Comparison of ENCODE assay signal across 13 mouse cellular contexts in genomic region chr8:78719279-78720040, GRCm38 (mm10).
DNase-seq lines count a peak whose midpoint lies in the region; ATAC-seq and TF ChIP-seq lines count a peak whose summit lies in the region.
"Had no signal": no experiment of that assay in that cellular context is flagged by ENCODE, and none has a peak within 500 bp of the region (broad histone marks: within the 10 kb centered on the region; RNA-seq: fewer than 3 reads in every experiment).

No protein-coding gene starts in this region.

- H3K4me1 ChIP-seq in kidney, embryonic 16.5 days (ENCODE audit: insufficient read depth, low read length) = peaks cover 32% of the 10 kb centered on the region
- H3K4me1 ChIP-seq in stomach, postnatal 0 days (replicated peaks; ENCODE audit: control insufficient read depth, insufficient read depth) = no peaks in the 10 kb centered on the region
- H3K4me1 ChIP-seq in thymus, adult 2 months (replicated peaks; ENCODE audit: control insufficient read depth, insufficient read depth, low read length) = no peaks in the 10 kb centered on the region
- H3K4me1 ChIP-seq: midbrain, embryonic 15.5 days had no signal

- 79% methylated on average over 10 of the region's 10 CpGs for WGBS in kidney, embryonic 16.5 days
- WGBS in stomach, postnatal 0 days = 82% methylated on average over 10 of the region's 10 CpGs
- WGBS in thymus, adult 2 months = 97% methylated on average over 10 of the region's 10 CpGs

- no peak for ATAC-seq in CD4-positive, CD25-positive, alpha-beta regulatory T cell, adult 4 months
- ATAC-seq in kidney, embryonic 16.5 days (ENCODE audit: low FRiP score, low TSS enrichment) = no peak
- no peak for ATAC-seq in stomach, postnatal 0 days (ENCODE audit: low FRiP score, low TSS enrichment)
- ATAC-seq: hindbrain, embryonic 16.5 days; midbrain, embryonic 15.5 days had no signal

- no peak for TF ChIP-seq POLR2A in thymus, adult 2 months (IDR thresholded peaks at IDR 0.05; ENCODE audit: control insufficient read depth, extremely low read depth, insufficient read depth, low read length, poor library complexity)

- H3K9ac ChIP-seq in kidney, embryonic 16.5 days (replicated peaks; ENCODE audit: low read length) = no peak overlapping the region
- no peak overlapping the region for H3K9ac ChIP-seq in stomach, postnatal 0 days (ENCODE audit: low read length)
- H3K9ac ChIP-seq: liver, embryonic 13.5 days; midbrain, embryonic 15.5 days had no signal

- H3K4me3 ChIP-seq in kidney, embryonic 16.5 days (ENCODE audit: low read length) = no peak overlapping the region
- H3K4me3 ChIP-seq in stomach, postnatal 0 days (ENCODE audit: low read depth, low read length) = no peak overlapping the region
- no peak overlapping the region for H3K4me3 ChIP-seq in thymus, adult 2 months (ENCODE audit: control insufficient read depth, insufficient read depth, low read length)
- H3K4me3 ChIP-seq: liver, embryonic 13.5 days; midbrain, embryonic 15.5 days had no signal

- H3K36me3 ChIP-seq in kidney, embryonic 16.5 days (ENCODE audit: insufficient read depth, low read length) = 0 out of 2 replicates have a peak, but pooled peaks cover 6% of the 10 kb centered on the region
- H3K36me3 ChIP-seq in stomach, postnatal 0 days (ENCODE audit: control insufficient read depth, insufficient read depth, low read length) = no peaks in the 10 kb centered on the region
- no peaks in the 10 kb centered on the region for H3K36me3 ChIP-seq in thymus, adult 2 months (ENCODE audit: control insufficient read depth, insufficient read depth, low read length)
- H3K36me3 ChIP-seq: midbrain, embryonic 15.5 days had no signal

- H3K4me2 ChIP-seq in kidney, embryonic 16.5 days (replicated peaks; ENCODE audit: low read depth, low read length) = no peak overlapping the region
- H3K4me2 ChIP-seq in stomach, postnatal 0 days (replicated peaks; ENCODE audit: low read depth) = no peak overlapping the region
- H3K4me2 ChIP-seq: liver, embryonic 13.5 days; midbrain, embryonic 15.5 days had no signal

- no peak for TF ChIP-seq EP300 in stomach, postnatal 0 days (optimal IDR thresholded peaks at IDR 0.05)

- peak overlapping the region; percentile 7; the same call in 1 of the 2 replicates for H3K27ac ChIP-seq in kidney, embryonic 16.5 days (ENCODE audit: low read length)
- 0 out of 2 replicates have a peak overlapping the region, but pooled peaks have one; percentile 24 for H3K27ac ChIP-seq in stomach, postnatal 0 days (replicated peaks)
- H3K27ac ChIP-seq in thymus, adult 2 months (ENCODE audit: control insufficient read depth, insufficient read depth, low read length) = no peak overlapping the region
- H3K27ac ChIP-seq: liver, embryonic 13.5 days; midbrain, embryonic 15.5 days had no signal

- peak; percentile 49 for TF ChIP-seq CTCF in stomach, postnatal 0 days (IDR thresholded peaks at IDR 0.05; ENCODE audit: low read depth)
- no peak for TF ChIP-seq CTCF in thymus, adult 2 months (IDR thresholded peaks at IDR 0.05; ENCODE audit: borderline replicate concordance, control insufficient read depth, extremely low read depth, insufficient read depth, low read length, poor library complexity)

- peak; percentile 30 for DNase-seq in CD4-positive, CD25-positive, alpha-beta regulatory T cell, adult 2 months (ENCODE audit: low read depth, low spot score)
- DNase-seq in kidney, postnatal 14 days = no peak
- peak; percentile 25 for DNase-seq in thymus, postnatal 4 days
- DNase-seq in thymus, postnatal 10 days (ENCODE audit: low spot score in 2 of 2) = no peak
- no peak for DNase-seq in stomach, postnatal 0 days (ENCODE audit: low spot score)
- no peak for DNase-seq in thymus, adult 2 months
- DNase-seq: gastrocnemius, postnatal 36 days; liver, embryonic 13.5 days; spleen, adult 18-20 months had no signal

- peaks cover 2% of the 10 kb centered on the region; the same call in 1 of the 2 replicates for H3K9me3 ChIP-seq in kidney, embryonic 16.5 days (ENCODE audit: low read length)
- no peaks in the 10 kb centered on the region for H3K9me3 ChIP-seq in stomach, postnatal 0 days (ENCODE audit: control insufficient read depth, low read length)
- H3K9me3 ChIP-seq: liver, embryonic 13.5 days; midbrain, embryonic 15.5 days had no signal

- no peaks in the 10 kb centered on the region for H3K27me3 ChIP-seq in kidney, embryonic 16.5 days (ENCODE audit: insufficient read depth, low read length)
- H3K27me3 ChIP-seq in stomach, postnatal 0 days (ENCODE audit: control insufficient read depth, insufficient read depth, low read length) = no peaks in the 10 kb centered on the region
- no peaks in the 10 kb centered on the region for H3K27me3 ChIP-seq in thymus, adult 2 months (ENCODE audit: control insufficient read depth, insufficient read depth, low read length)
- H3K27me3 ChIP-seq: liver, embryonic 13.5 days; midbrain, embryonic 15.5 days had no signal

Comparison
In these comparisons a context has a peak if more than half of its experiments do, and no peak if none do; other contexts are left out.
1. DNase-seq: peak in CD4-positive, CD25-positive, alpha-beta regulatory T cell, adult 2 months (single experiment) and thymus, postnatal 4 days (single experiment); none in kidney, postnatal 14 days (single experiment), thymus, postnatal 10 days (0 of 2), stomach, postnatal 0 days (single experiment) and thymus, adult 2 months (single experiment).